Mouse (Mus musculus) spleen, postnatal 14 days (tissue): ENCODE measurements around the gene Rerg.
"Not testable (repeated sequence)": the region's sequence is repeated elsewhere in the genome, so short reads cannot be mapped to it uniquely, and the experiment has no call there.

Experiments
- DNase-seq, 2 experiments: peaks; one replicate each; pipeline ENCODE4 v3.0.0; 2021 to 2022; ENCODE audit warnings: low spot score in 2 of 2

Gene Rerg

DNA sequence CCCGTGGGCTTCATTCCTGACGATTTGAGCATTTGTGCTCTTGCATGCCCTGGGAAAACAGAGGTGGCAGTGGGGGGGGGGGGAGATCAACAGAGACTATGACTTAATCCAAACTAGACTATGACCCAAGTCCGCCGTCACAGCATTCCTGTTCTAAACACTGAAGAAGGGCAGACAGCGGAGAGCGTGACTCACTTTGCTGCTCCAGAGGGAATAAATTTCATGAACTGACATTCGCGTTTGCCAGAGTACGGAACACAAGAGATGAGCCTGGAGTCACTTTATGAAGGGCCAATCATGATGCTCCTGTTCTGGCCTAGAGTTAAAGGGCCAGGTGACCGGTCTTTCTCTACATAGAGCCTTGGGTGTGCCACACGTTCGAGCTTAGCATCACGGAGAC is 93.6 kb downstream of the Rerg start:
- DNase-seq: no peak

DNA sequence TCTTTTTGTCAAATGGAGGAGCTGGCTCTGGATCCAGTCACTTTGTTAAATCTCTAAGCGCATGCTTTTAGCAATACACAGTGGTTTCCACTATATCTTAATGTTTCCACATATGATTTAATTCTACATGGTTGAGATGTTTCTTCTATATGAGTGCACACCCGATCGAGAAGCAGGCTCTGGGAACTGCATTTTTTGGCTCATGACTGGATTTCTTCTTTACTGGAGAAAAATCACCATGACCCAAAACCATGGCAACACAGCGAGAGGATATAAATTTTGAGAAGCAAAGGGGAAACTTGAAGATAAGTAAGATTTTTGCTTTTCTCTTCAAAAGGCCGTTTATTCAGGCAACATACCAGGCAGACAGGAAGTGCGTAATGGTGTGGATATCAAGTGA is 94.1 kb downstream of the Rerg start:
- DNase-seq: no peak

DNA sequence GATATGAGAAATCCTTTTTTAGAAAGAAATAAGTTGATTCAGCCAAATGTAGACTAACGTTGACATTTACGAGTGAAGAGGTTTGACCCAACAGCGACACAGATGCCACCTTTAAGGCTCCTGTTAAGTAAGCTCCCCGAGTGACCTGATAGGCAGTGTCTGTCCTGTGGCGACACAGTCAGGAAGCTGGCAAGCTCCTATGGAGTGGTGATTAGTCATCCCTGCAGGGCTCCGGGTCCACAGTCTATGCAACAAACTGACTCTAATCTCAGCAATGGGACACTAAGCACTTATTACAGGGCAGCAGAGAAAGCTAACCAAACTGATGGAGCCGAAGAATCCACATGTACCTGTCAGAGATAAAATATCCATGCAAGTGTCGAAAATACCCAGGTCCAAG is 98.0 kb downstream of the Rerg start:
- no peak for DNase-seq

DNA sequence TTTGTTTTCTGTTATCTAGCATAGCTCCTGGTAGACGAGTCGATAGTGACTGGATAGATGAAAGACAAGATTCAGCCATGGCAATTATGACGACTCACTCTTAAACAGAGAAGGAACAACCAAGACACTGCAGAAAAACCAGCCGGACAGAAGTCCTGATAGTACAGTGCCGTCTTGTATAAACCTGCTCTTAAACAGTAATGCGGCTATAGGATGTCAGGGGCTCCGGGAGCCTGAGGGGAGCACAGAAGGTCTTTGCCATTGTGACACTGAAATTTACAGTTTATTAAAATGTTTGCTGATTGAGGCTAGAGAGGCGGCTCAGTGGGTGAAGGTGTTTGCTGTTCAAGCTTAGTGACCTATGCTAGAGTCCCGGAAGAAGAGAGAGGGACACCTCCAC is 98.8 kb downstream of the Rerg start:
- DNase-seq: no peak

DNA sequence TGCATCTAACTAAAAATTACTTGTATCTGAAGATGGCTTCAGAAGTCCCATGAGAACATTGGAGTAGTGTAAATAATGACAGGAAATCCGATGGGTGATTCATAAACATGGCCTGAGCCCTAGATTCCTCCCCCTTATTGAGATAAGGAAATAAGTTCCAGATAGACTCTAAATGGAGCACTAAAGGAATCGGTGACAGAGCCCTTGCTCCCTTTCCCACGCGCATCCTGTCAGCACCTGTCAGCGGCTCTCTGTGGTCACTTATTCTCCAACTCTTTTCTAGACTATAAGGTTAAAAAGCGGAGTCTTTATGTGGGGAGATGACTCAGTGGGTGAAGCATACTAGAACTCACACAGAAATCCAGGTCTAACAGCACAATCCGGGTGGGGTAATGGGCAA is 104.8 kb downstream of the Rerg start:
- DNase-seq: no peak

DNA sequence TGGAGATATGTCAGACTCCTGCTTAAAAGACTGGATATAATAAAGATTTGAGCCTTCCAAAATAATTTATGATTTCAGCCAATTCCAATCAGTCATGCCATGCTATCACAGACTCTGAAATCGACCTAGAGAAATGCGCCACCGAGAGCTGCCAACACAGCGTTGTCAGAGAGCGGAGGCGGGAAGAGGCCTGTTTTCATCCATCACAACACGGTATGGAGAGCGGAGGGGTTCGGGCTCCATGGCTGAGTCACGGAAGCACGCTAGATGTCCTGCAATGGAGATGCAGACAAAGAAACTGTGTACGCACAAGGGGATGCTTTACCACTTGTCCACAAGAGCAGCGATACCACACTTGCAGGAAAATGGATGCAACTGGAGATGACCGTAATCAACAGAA is 105.5 kb downstream of the Rerg start:
- DNase-seq: no peak

DNA sequence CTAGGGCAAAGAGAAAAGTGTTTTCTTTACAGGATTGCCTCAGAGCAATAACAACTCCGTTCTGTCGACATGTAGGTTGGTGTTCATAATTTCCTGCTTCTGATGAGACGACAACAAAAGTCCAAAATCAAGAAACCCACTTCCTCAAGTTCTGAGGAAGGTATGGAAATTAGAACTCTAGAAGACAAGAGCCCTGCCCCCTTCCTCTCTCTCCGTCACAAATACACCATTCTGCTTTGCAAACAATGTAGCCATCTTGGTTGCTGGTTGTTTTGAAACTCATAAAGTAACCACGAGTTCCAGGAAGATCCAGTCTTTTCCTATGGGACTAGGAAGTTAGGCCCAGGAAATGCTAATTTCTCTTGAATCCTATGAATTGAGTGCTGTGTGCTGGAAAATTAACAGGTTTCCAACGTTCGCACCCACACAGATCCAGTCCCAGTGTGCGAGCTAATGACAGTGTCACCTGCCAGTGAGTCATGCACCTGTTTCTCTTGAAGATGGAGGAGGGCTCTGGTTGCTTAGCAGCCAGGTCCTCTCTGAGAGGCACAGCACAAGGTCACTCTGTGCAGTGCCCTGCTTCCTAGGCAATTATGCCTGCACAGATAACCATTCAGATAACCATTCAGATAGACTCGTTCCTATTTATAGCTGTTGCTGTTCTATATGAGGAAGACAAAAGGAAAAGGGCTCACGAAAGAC is 106.9 kb downstream of the Rerg start:
- no peak for DNase-seq

DNA sequence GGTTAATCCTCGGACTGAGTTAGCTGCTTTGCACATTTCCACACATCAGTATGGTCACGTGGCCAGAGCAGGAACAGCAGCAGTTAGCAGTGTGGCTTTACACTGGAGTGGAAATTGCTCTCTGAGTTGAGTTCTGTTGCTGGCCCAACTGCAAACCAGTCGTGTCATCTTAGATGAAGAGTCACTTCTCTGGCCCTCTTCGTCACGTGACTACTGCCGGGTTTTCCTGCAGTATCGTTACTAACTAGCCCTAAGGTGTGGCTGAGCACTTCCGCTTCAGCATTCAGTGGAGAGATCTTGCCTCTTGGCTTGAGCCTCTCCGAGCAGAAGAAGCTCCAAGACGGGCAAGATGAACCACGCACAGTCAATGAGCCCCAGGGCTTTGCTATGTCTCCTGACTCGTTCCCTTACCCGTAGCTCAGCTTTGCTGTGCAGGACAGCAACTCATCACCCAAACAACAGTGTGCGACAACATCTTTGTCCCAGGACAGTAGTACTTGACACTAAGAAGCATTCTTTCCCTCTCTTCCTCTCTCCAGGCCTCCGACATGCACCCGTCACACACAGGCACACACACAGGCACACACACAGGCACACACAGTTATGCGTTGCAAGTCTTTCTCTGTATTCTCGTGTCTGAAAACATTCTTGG is 108.3 kb downstream of the Rerg start:
- DNase-seq: no peak

DNA sequence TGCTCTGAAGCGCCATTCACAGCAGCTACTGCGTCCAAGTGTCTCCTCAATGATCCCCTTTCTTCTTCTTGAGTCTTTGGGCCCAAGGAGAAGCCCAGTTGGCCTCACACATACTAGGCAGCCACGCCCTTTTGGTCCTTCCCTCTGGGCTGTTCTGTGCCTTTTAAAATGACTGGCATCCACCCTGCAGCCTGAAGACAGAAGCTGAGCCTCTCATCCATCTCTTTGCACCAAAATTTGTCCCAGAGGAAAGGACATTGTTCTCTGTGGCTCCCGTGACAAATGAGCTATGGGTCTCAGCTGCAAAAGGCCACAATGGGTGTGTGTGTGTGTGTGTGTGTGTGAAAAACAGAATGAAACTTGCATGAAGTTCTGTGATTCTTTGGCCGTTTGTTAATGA is 109.7 kb downstream of the Rerg start:
- DNase-seq: no peak

DNA sequence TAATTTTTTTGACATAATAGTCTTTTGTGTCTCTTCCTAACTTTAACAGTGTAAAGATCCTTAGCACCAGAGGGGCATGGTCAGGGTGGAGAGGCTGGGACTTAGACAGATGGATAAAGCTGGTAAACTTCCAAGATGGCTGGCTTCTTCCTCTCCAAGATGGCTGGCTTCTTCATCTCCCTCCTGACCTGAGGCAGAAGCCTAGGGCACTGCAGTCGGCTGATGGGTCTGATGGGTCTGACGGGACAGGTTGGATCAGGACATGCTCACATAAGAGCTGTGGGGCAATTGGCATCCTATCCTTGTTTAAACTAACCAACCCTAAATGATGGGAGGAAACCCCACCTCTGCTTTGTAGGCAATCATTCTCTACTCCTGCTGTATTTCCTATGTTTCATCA is 112.0 kb downstream of the Rerg start:
- no peak for DNase-seq

DNA sequence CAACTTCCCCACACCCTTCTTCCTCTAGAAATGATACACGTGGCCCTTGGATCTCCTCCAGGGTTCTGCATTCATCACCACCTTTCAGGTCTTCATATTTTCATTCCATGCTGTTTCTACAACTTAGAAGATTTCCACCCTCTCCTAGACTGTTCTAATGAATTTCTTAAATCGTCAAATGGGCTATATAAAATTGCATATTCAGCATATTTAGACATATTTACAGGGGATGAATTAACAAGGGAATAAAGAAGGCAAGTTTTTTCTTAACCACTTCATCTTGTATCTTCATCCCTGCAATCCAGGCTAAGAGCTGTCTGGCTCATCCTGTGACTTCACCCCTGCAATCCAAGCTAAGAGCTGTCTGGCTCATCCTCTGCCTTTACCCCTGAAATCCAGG is 116.2 kb downstream of the Rerg start:
- no peak for DNase-seq

DNA sequence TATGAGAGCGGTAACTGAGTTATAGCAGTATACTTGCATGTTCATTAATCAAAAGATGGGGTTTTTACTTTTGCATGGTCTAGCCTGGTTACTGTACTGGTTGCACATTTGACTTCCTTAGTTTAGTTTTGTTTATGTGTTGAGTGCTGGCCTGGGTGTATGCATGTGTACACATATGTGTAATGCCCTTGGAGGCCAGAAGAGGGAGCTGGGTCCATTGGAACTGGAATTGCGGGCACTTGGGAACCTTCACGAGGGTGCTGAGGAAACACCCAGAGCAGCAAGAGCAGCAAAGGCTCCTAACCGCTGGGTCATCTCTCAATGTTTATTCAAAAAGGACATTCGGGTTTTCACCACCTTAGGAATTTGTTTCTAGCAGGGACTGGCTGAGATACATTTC is 116.8 kb downstream of the Rerg start:
- no peak for DNase-seq

DNA sequence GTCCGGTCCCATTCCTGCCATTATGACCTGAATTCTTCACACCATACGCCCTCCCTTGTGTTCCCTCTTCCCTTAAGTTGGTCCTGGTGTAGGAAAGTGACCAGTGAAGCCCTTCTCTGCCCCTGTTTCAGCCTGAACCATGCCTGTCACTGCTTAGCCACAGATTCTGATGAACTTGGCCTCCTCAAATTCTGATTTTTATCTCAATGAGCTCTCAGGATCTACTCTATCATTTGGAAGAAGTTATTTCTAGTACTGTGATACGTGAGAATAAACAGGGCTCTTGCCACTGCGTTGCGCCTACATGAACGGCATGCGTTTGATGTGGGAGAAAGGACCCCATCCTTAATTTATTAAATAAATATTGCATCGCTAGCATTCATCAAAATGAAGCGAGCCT is 117.3 kb downstream of the Rerg start:
- no peak for DNase-seq

DNA sequence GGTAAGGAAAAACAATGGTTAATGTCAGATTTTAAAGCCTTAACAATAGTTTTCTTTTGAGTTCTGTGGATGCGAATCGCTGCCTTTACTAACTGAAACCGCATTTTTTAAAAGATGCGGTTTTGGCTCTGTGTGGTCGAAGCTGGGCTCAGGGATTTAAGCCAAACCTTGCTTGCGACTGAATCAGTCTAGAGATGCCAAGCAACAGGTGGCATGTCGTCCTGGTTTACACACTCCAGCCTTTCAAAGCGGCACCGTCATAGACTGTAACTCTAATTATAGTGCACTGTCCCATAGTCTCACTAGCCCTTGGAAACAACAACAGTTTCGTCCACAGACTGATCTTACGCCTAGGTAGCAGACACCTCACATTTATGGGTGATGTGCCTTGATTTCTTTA is 123.3 kb downstream of the Rerg start:
- DNase-seq: no peak

DNA sequence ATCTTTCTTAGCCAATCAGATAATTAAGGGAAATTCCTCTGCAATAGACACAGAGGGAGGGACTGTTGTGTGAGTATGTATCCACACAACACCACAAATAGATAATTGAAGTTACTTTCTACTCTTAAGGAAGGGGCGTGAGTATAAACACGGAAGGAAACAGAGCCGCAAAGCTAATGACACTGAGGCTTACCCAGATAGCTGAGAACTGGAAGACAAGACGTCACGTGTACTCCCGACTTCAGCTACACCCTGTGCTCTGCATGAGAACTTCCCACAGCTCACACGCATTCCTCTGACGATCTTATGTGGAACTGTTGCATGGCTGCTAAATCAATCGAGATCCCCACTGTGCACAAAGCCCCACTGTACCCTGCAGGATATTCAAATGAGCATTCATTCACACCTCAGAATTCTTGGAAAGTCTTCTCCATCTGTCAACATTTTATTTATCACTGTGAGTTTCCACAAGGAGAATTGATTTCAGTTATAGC is 125.2 kb downstream of the Rerg start:
- DNase-seq: no peak

DNA sequence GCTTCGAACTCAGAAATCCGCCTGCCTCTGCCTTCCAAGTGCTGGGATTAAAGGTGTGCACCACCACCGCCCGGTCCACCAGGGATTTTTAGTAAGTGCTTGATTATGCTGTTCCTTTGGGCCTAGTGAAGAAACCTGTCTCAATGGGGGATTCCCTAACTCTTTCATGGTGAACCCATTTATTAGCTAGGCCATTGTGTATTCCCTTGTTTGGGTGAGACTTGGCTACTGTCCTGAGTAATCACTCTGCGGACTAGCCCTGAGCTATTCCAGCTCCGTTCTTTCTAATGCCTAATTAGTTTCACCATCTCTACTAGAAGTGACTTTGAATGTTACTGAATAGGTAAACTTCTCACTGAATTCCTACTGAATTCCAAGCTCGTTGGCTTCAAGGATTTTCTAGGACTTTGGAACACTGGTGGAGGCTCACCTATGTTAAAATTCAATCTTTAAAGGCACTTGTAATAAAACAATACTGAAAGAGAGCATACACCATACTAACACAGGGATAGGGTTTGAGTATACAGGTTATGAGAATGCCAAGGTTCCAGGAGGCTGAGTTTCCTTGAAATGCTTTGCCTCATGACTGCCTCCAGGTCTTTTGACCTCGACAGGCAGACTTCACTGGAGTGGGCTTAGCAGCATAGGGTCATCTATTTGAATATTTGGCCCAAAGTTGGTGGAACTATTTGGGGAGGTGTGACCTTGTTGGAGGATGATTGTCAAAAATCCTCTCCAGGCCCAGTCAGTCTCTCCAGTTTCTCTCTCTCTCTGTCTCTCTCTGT is 134.5 kb downstream of the Rerg start:
- not testable (repeated sequence) for DNase-seq

DNA sequence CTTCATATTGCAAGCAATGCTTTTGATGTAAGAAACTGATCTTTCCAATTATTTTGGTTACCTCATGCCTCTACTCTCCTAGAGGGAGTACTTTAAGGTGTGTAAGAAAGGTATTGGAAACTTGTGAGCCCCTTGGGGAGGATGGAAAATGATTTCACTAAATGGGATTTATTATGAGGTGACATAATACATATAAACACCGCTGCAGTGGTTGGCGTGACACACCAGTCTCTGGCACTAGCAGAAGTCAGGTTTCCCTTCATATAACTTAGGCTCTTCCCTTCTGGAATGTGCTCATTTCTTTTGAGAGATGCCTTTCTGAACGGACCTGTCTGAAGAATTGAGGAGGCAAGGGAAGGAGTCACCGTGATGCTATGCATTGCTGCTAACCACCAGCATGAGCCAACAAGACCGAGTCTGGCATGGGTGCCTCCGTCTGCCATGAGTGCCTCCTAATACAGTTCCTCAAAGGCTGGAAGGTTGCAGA is 139.6 kb downstream of the Rerg start:
- DNase-seq: no peak

DNA sequence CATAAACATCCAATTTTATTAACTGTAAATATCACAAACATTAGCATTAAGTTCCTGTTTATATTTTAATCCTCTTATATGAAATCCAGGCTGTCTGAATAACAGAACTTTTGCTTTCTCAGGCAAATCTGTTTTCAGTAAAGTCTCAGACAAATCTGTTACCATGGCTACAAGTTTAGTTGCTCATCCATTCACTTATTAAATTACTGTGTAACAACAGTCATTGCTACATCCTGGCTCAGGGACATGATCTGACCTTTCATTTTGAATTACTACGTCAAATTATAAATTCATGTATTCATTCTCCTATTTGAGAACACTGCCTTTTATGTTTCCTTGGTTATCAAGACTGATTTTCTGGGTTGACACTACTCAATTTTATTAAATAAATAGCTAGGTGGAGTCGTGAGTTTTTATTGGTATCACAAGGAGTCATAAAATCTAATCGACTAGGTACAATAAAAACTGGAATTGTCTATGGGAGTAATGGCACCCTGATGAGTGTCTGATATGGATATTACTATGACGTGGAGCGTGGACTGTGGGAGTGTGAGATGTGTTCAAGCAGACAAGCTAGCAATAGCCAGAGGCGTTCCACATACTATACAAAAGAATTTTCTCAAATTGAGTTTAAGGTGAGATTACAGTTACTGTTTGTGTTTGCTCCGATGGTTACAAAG is 140.2 kb downstream of the Rerg start:
- DNase-seq: no peak

DNA sequence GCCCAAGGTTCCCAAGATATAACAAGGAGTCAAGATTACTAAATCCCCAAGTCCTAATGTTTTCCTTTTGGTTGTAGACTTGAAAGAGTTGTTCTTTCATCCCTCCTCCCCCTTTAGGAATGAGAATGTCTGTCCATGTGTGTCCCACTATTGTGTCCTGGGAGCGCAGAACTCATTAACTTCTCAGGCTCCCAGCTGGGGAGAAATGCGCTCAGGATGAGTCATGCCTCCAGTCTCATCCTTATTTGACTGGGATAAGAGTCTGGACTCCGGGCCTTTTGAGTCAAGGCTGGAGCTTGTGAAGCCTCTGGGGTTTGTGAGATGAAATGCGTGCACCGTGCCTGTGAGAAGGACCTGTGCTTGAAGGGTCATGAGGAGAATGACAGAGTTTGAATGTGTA is 144.8 kb downstream of the Rerg start:
- DNase-seq: no peak

DNA sequence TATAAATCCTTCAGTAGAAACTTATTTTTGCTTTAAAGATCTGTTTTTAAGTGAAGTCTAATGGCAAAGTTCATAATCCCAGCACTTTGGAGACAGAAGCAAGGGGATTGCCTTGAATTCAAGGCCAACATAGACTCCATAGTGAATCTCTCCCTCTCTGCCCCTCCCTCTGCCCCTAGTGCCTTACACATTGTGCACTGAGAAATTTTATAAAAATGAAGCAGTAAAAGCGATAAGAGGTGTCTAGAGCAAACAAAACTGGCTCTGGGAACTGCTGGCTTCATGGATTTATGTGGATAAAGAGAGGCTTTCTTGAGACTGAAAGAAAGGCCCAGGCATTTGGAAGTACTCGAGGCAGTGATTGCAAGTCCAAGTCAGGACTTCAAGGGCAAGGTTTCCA is 145.8 kb downstream of the Rerg start:
- DNase-seq: no peak

DNA sequence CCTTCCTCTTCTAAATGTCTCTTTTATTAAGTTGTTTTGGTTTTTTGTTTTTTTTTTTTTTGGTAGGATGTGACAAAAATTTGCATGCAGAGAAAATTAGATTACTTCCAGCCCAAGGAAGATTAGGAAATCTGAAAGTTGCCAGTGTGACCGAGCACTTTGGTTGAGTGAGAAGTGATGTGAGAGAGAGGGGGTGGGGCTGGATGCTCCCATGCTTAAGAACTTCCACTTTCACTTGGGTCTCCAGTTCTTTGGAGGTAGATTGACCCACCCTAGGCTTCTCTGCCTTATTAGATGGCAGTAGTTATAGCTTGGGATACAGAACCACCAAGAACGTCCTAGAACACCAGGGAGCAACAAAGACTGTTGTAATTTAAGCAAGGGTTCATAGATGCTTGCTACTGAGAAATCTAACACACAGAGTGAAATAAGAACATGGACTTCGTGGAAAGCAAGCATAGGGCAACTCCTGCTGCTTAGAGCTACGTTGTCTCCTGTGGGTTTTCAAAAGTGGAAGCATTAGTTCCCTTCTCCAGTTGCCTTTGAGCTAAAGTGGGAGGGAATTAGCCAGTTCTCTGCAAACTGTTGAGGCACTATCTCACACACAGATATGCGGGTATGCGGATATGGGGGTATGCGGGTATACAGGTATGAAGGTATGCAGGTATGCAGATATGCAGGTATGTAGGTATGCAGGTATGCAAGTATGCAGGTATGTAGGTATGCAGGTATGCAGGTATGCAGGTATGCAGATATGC is 152.9 kb downstream of the Rerg start:
- DNase-seq: no peak
